Mouse (Mus musculus): Measurements from ENCODE around the gene Iqschfp. TPM values are rescaled to one million over a fixed set of nuclear protein-coding genes. Genes with fewer than 3 reads are reported as not detected.

The Iqschfp gene
- polyA plus RNA-seq, 1 experiment from 2014 or later = 0.39 TPM

GRCm38 (mm10) chr3:68675216-68675835 is 783.3 kb downstream of the Iqschfp start:
- no peaks in the 10 kb centered on the region for H3K27me3 ChIP-seq (ENCODE audit: control insufficient read depth, insufficient read depth, low read length)
- no peaks in the 10 kb centered on the region for H3K9me3 ChIP-seq (ENCODE audit: control insufficient read depth, low read length)
- H3K4me2 ChIP-seq (replicated peaks; ENCODE audit: low read depth, low read length) = no peak overlapping the region
- DNase-seq (ENCODE audit: low spot score) = no peak
- H3K27ac ChIP-seq (ENCODE audit: low read depth, low read length) = no peak overlapping the region
- ATAC-seq (ENCODE audit: low FRiP score) = no peak
- H3K36me3 ChIP-seq (ENCODE audit: control insufficient read depth, insufficient read depth, low read length) = no peaks in the 10 kb centered on the region
- H3K4me1 ChIP-seq (replicated peaks; ENCODE audit: control insufficient read depth, insufficient read depth, low read length) = no peaks in the 10 kb centered on the region
- 90% methylated on average over 12 of the region's 12 CpGs for whole genome bisulfite sequencing
- H3K9ac ChIP-seq (ENCODE audit: low read depth, low read length) = no peak overlapping the region
- no peak overlapping the region for H3K4me3 ChIP-seq (ENCODE audit: low read depth, low read length)

Other genes with a start within 250 kb of the Iqschfp start
- not detected in 2 replicates for gene Iqcj, start within 50 bp of the Iqschfp start, polyA plus RNA-seq (2014; fragmentation: Nextera tagmentation; extraction: Ambion mirVana)
- 113 and 115 TPM in 2 replicates for gene Schip1, start 172.6 kb downstream of the Iqschfp start, polyA plus RNA-seq (2014; fragmentation: Nextera tagmentation; extraction: Ambion mirVana)